Mouse (Mus musculus) cerebellum, adult 11-12 months (tissue): ENCODE results near the gene Gm21119.
A peak's percentile ranks its signal among the peaks of the same experiment; 100 is the strongest.

Source experiments
- DNase-seq: peaks from one replicate; pipeline ENCODE4 v3.0.0; 2022

The Gm21119 gene

DNA sequence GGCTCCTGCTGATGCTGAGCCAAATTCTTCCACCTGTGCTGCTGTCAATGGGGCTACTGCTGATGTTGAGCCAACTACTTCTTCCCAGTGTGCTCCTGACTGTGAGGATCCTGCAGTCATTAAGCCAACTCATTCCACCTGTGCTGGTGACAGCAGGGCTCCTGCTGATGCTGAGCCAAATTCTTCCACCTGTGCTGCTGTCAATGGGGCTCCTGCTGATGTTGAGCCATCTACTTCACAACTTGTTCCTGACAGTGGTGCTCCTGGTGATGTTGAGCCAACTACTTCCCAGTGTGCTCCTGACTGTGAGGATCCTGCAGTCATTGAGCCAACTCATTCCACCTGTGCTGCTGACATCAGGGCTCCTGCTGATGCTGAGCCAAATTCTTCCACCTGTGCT is 63.7 kb downstream of the Gm21119 start:
- peak; percentile 69 for DNase-seq
